Comparison of ENCODE assay signal across 8 mouse cellular contexts in genomic region chr4:155129132-155129917, GRCm38 (mm10). TPM values are rescaled to one million over a fixed set of nuclear protein-coding genes. Genes with fewer than 3 reads are reported as not detected.
DNase-seq lines count a peak whose midpoint lies in the region.

No protein-coding gene starts in this region.

- DNase-seq in adrenal gland, adult 2 months: peak; percentile 57
- DNase-seq in adrenal gland, postnatal 4 days (ENCODE audit: low spot score in 2 of 2): no peak
- peak; percentile 49 to 62 for DNase-seq in spleen, adult 18-20 months
- DNase-seq in spleen, adult 12 weeks (ENCODE audit: low spot score): no peak
- no peak for DNase-seq in heart, embryonic 10.5 days (ENCODE audit: low spot score)
- DNase-seq in kidney, postnatal 4 days: peak; percentile 48 to 60
- DNase-seq in naive thymus-derived CD4-positive, alpha-beta T cell, adult 2 months (ENCODE audit: low read depth): peak; percentile 77
- no peak for DNase-seq in ovary, postnatal 10 days (ENCODE audit: low spot score)

- H3K27ac ChIP-seq in heart, embryonic 10.5 days: peak overlapping the region; percentile 90

- no peaks in the 10 kb centered on the region for H3K9me3 ChIP-seq in heart, embryonic 10.5 days

- H3K4me1 ChIP-seq in heart, embryonic 10.5 days: peaks cover 92% of the 10 kb centered on the region

- no peaks in the 10 kb centered on the region for H3K36me3 ChIP-seq in heart, embryonic 10.5 days

- 0 out of 2 replicates have a peak, but pooled peaks cover 3% of the 10 kb centered on the region for H3K27me3 ChIP-seq in heart, embryonic 10.5 days (ENCODE audit: insufficient read depth, poor library complexity, severe bottlenecking)

- 91% methylated on average over 10 of the region's 10 CpGs for WGBS in heart, embryonic 10.5 days

- no peak overlapping the region for H3K4me3 ChIP-seq in heart, embryonic 10.5 days

RNA-seq across cellular contexts. Expression of gene Morn1, which starts 42.9 kb away (rescaled TPM):
- total RNA-seq in adrenal gland, adult 2 months (2021): 1 to 10 TPM; 5.5 to 5.9 TPM
- 14.2 and 18.8 TPM in 2 replicates for polyA plus RNA-seq in adrenal gland, adult 2 months (2012; rRNA removed)
- 10 to 100 TPM; 12.1 to 14.9 TPM for total RNA-seq in adrenal gland, postnatal 4 days (2021)
- polyA plus RNA-seq in heart, embryonic 10.5 days (2016; fragmentation: Nextera tagmentation; extraction: Ambion mirVana): 3.6 and 4.6 TPM in 2 replicates

RNA-seq across cellular contexts. Expression of gene Rer1, which starts 43.1 kb away (rescaled TPM):
- total RNA-seq in adrenal gland, adult 2 months (2021): 100 to 1,000 TPM; 114 to 115 TPM
- polyA plus RNA-seq in adrenal gland, adult 2 months (2012; rRNA removed): 49.1 and 58.4 TPM in 2 replicates
- 10 to 100 TPM; 90.8 to 96.1 TPM for total RNA-seq in adrenal gland, postnatal 4 days (2021)
- polyA plus RNA-seq in heart, embryonic 10.5 days (2016; fragmentation: Nextera tagmentation; extraction: Ambion mirVana): 144 and 165 TPM in 2 replicates

Comparison
In these comparisons a context has a peak if more than half of its experiments do, and no peak if none do; other contexts are left out.
1. DNase-seq: peak in adrenal gland, adult 2 months (single experiment), spleen, adult 18-20 months (2 of 2), kidney, postnatal 4 days (2 of 2) and naive thymus-derived CD4-positive, alpha-beta T cell, adult 2 months (single experiment); none in adrenal gland, postnatal 4 days (0 of 2), spleen, adult 12 weeks (single experiment), heart, embryonic 10.5 days (single experiment) and ovary, postnatal 10 days (single experiment).